Mouse (Mus musculus): ENCODE measurements around the gene Selp.

- no peak for TF ChIP-seq POLR2A (IDR thresholded peaks at IDR 0.05; ENCODE audit: insufficient read depth, low read depth, low read length)
- no peak for TF ChIP-seq CTCF (IDR thresholded peaks at IDR 0.05; ENCODE audit: insufficient read depth, low read depth, low read length)
Observed at GRCm38 (mm10) chr1:164074606-164075140, 40.4 kb upstream of the Selp start.
